Mouse (Mus musculus) left cerebral cortex, postnatal 14 days (tissue): ENCODE measurements around the gene Stx4a. TPM values are rescaled to one million over a fixed set of nuclear protein-coding genes. Genes with fewer than 3 reads are reported as not detected.
"Not testable (repeated sequence)": the region's sequence is repeated elsewhere in the genome, so short reads cannot be mapped to it uniquely, and the experiment has no call there.

Experiments used
- DNase-seq, 2 experiments: peaks; one replicate each; pipeline ENCODE4 v3.0.0; 2021 to 2022; ENCODE audit warnings: low spot score in 2 of 2, mixed read lengths in 1 of 2
- intact Hi-C: fragments of 180-260 bp; cut with DNase I; formaldehyde crosslinking; loops from one replicate; pipeline ENCODE4 v1.15.1; 2025
- total RNA-seq, 2 experiments: library from RNA; stranded (reverse); gene quantifications; 2 replicates each; pipeline ENCODE4 v1.2.3; 2021

The Stx4a gene
- total RNA-seq, 2 experiments from 2014 or later, result 50.3 to 55.3 TPM

DNA sequence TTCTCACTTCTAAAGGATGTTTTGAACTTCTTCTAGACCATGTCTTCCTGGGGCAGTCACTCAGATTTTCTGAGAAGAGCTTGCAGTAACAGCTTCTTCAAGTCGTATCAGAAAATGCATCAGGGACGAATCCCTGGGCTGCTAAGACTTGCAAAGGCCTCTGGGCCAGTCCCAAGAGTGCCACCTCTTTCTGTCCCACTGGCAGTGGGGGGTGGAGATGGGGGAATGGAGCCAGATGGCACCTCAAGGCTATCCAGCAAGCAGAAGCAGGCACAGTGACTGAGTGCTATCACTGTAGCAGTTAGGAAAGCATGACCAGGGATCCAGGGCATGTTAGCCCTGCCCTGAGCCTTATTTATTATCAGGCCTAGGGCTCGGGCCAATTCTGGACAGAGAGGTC is 11.8 kb upstream of the Stx4a start:
- intact Hi-C loops, result no loop called here

GRCm38 (mm10) chr7:127813821-127814220 is 10.3 kb upstream of the Stx4a start:
- DNase-seq, result no peak
- intact Hi-C loops, result no loop called here

More for the DNA sequence above, 11.8 kb upstream of the Stx4a start:
- DNase-seq, result no peak

- intact Hi-C loops, result no loop called here
- peak; percentile 77 to 85 for DNase-seq
These were observed 9.7 kb upstream of the Stx4a start for GRCm38 (mm10) chr7:127814241-127814921.

GRCm38 (mm10) chr7:127815116-127815665 is 8.9 kb upstream of the Stx4a start:
- DNase-seq, result no peak
- intact Hi-C loops, result no loop called here

DNA sequence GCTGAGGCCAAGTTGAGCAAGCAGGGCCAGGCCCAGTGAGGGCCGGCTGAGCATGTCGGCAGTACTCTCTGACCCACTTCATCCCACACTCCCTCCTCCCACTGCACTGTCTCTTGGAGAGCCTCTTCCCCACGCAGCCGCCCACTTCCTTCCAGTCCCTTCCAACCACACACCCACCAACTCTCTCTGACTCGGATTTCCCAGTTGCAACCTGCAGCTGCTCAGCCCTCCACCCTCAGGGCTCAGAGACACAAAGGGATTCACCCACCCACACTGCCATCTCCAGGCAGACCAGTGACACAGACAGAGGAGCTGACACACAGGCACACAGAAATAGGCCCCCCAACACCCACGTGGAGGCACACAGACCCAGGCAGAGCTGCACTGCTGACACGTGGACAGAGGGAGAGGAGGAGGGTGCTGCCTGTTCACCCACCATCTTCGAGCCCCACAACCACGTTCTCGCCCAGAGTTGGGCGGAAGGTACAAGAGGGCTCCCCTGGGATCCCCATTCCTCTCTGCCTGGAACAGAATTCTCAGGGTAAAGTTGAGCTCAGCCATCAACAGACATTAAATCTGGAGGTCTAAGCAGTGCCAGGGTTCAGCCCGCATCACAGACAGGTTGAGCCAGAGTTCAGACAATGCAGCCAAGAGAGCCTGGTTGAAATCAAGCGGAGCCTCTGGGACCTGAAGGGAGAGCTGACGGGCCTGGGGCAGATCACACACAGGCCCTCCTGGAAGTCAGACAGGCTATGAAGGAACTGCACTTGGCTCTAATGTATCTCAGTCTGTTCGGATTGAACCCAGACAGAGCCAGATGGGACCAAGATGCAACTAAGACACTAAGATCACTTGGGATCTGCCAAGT is 7.9 kb upstream of the Stx4a start:
- peak; percentile 64 to 81 for DNase-seq
- intact Hi-C loops, result no loop called here

GRCm38 (mm10) chr7:127817053-127817452 is 7.0 kb upstream of the Stx4a start:
- intact Hi-C loops, result no loop called here
- DNase-seq, result no peak

GRCm38 (mm10) chr7:127817776-127818175 is 6.3 kb upstream of the Stx4a start:
- no peak for DNase-seq
- intact Hi-C loops, result no loop called here

DNA sequence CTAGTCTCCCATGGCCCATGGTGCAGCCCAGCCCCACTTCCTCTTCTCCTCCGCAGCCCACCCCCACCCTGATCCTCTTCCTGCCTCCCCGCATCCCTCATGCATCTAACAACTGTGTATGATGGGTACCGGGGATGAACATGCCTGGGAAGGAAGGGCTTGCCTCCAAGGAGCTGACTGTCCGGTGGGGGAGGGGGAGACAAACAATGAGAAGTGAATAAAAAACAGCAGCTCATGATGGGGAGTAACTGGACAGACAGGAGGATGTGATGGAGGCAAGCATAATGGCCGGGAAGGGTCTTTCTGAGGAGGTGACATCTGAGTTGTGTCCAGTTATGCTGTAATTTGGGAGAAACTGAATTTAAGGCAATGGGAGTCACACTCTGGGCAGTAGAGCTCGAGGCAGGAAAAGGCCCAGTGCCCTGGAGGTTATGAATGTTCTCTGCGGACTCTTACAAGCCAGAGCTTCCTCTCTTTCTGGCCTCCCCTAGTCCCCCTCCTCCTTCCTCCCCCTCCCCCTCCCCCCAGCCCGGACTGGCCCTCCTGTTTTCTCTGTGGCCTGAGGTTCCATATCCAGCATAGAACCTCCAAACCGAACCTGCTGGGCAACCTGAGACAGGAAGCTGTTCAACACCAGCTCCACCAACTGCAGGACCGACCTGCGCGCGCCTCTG is 3.1 kb upstream of the Stx4a start:
- intact Hi-C loops, result no loop called here
- DNase-seq, result no peak

DNA sequence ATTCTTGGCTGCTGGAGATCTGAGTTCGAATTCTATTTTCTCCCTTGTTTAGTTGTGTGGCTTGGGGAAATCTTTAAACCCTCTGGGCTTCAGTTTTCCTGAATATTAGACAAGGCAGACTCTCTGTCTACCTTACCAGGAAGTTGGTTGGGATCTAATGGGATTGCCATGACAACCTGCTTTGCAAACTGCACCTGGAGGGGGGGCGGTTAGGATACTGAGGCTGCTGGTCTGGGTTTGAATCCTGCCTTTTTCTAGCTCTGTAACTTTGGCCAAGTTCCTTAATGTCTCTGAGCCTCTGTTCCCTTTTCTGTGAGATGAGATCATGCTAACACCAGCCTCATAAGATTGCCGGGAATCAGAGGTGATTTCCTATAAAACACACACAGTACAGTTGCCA is 1.6 kb upstream of the Stx4a start:
- no peak for DNase-seq
- intact Hi-C loops, result no loop called here

GRCm38 (mm10) chr7:127823236-127824171 is 590 bp upstream of the Stx4a start:
- intact Hi-C loops, result no loop called here
- DNase-seq, result no peak

GRCm38 (mm10) chr7:127835550-127835949 is 11.5 kb downstream of the Stx4a start:
- intact Hi-C loops, result no loop called here
- no peak for DNase-seq

GRCm38 (mm10) chr7:127837473-127837872 is 13.4 kb downstream of the Stx4a start:
- no peak for DNase-seq
- intact Hi-C loops, result no loop called here

- intact Hi-C loops, DNase-seq: not testable (repeated sequence)
These were observed 13.8 kb downstream of the Stx4a start for GRCm38 (mm10) chr7:127837878-127838277.

DNA sequence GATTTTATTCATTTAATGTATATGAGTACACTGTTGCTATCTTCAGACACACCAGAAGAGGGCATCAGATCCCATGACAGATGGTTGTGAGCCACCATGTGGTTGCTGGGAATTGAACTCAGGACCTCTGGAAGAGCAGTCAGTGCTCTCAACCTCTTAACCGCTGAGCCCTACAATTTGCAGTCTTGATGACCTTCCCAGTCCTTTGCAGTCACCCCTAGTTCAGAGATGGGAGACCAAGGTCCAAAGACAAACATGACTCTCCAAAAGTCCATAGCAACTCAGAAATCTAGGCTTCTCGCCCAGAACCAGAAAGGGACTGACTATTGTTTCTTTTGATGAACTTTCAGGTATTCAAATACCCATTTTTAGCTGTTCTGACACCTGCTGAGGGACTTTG is 15.9 kb downstream of the Stx4a start:
- intact Hi-C loops, DNase-seq: not testable (repeated sequence)

DNA sequence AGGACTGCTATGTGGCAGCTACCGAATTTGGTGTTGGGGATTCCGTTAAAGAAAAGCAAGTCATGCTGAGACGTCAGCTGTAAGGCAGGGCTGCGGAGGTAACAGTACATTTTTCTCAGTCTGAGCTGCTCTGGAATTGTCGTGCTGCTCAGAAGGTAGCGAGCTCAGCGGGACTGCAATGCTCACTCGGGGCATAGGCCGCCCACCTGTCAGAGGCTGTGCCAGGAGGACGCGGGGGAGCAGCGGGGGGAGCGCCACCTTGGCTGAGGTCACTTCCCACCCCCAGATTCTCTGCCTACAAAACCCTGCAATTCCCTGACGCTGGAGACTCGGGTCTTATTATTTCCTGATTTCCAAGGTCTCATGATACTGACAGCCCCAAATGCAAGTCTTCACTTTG is 16.8 kb downstream of the Stx4a start:
- DNase-seq, result peak; percentile 74 to 83
- intact Hi-C loops, result no loop called here

- DNase-seq, result peak; percentile 94 to 99
- intact Hi-C loops, result no loop called here
These were observed 17.4 kb downstream of the Stx4a start for GRCm38 (mm10) chr7:127841340-127842000.

GRCm38 (mm10) chr7:127842001-127842718 is 18.1 kb downstream of the Stx4a start:
- DNase-seq, result peak; percentile 77
- intact Hi-C loops, result no loop called here
